Mouse (Mus musculus): ENCODE measurements around the gene Trip11. TPM values are rescaled to one million over a fixed set of nuclear protein-coding genes. Genes with fewer than 3 reads are reported as not detected.

The Trip11 gene
- polyA plus RNA-seq, 1 experiment, result 3.3 TPM

DNA sequence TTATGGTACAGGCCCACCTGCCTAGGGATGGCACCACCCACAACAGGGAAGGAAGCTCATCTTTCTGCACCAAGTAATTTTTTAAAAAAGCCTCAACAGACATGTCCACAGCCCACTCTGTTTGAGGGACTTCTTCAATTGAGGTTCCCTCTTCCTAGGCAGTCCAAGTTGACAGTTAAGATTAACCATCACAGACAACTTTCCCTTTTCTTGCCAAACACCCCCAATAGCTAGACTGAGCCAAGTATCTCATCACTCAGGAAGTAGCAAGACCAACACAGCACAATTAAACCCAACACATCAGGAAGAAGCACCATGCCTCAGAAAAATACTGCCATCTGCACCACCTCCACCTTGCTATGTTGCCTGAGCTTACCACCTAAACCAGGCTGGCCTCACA is 4.1 kb upstream of the Trip11 start:
- H3K4me1 ChIP-seq (ENCODE audit: control insufficient read depth, insufficient read depth, insufficient read length), result peaks cover 4% of the 10 kb centered on the region; the same call in 1 of the 2 replicates
- H3K27me3 ChIP-seq (ENCODE audit: control insufficient read depth, insufficient read depth, low read length), result no peaks in the 10 kb centered on the region
- TF ChIP-seq POLR2A (IDR thresholded peaks at IDR 0.05; ENCODE audit: low read depth, low read length) (no peak), CTCF (IDR thresholded peaks at IDR 0.05; ENCODE audit: extremely low read depth, insufficient read depth, insufficient read length, insufficient replicate concordance) (no peak)
- H3K36me3 ChIP-seq (ENCODE audit: control insufficient read depth, insufficient read depth, low read length), result peaks cover 1% of the 10 kb centered on the region; the same call in 1 of the 2 replicates
- H3K4me3 ChIP-seq (ENCODE audit: extremely low read depth, insufficient read depth, insufficient read length), result no peak overlapping the region
- no peak for DNase-seq (ENCODE audit: low read depth in 1 of 2, low spot score in 2 of 2)
- no peak overlapping the region for H3K27ac ChIP-seq (ENCODE audit: insufficient read depth, low read length)

GRCm38 (mm10) chr12:101911346-101911745 is 1.7 kb downstream of the Trip11 start:
- peak overlapping the region; percentile 5; the same call in 1 of the 2 replicates for H3K4me3 ChIP-seq (ENCODE audit: extremely low read depth, insufficient read depth, insufficient read length)
- TF ChIP-seq CTCF (IDR thresholded peaks at IDR 0.05; ENCODE audit: extremely low read depth, insufficient read depth, insufficient read length, insufficient replicate concordance) (no peak), POLR2A (IDR thresholded peaks at IDR 0.05; ENCODE audit: low read depth, low read length) (no peak)
- 88% methylated on average over 3 of the region's 3 CpGs for WGBS

DNA sequence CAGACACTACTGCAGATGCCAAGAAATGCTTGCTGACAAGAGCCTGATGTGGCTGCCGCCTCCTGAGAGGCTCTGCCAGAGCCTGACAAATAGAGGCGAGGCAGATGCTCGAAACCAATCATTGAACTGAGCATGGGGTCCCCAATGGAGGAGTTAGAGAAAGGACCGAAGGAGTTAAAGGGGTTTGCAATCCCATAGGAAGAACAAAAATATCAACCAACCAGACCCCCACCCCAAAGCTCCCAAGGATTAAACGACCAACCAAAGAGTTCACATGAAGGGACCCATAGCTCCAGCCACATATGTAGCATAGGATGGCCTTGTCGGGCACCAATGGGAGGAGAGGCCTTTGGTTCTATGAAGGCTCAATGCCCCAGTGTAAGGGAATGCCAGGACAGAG is 2.7 kb downstream of the Trip11 start:
- no peak overlapping the region for H3K27ac ChIP-seq (ENCODE audit: insufficient read depth, low read length)
- no peaks in the 10 kb centered on the region for H3K27me3 ChIP-seq (ENCODE audit: control insufficient read depth, insufficient read depth, low read length)
- DNase-seq (ENCODE audit: low read depth in 1 of 2, low spot score in 2 of 2), result no peak
- whole genome bisulfite sequencing, result 96% methylated on average over 6 of the region's 6 CpGs
- TF ChIP-seq CTCF (IDR thresholded peaks at IDR 0.05; ENCODE audit: extremely low read depth, insufficient read depth, insufficient read length, insufficient replicate concordance) (no peak), POLR2A (IDR thresholded peaks at IDR 0.05; ENCODE audit: low read depth, low read length) (no peak)
- H3K4me1 ChIP-seq (ENCODE audit: control insufficient read depth, insufficient read depth, insufficient read length), result peaks cover 12% of the 10 kb centered on the region
- no peak overlapping the region for H3K4me3 ChIP-seq (ENCODE audit: extremely low read depth, insufficient read depth, insufficient read length)
- H3K36me3 ChIP-seq (ENCODE audit: control insufficient read depth, insufficient read depth, low read length), result peaks cover 2% of the 10 kb centered on the region

More at GRCm38 (mm10) chr12:101911346-101911745, 1.7 kb downstream of the Trip11 start:
- no peak for DNase-seq (ENCODE audit: low read depth in 1 of 2, low spot score in 2 of 2)
- no peak overlapping the region for H3K27ac ChIP-seq (ENCODE audit: insufficient read depth, low read length)
- peaks cover 6% of the 10 kb centered on the region for H3K4me1 ChIP-seq (ENCODE audit: control insufficient read depth, insufficient read depth, insufficient read length)
- H3K36me3 ChIP-seq (ENCODE audit: control insufficient read depth, insufficient read depth, low read length), result peaks cover 2% of the 10 kb centered on the region
- no peaks in the 10 kb centered on the region for H3K27me3 ChIP-seq (ENCODE audit: control insufficient read depth, insufficient read depth, low read length)

GRCm38 (mm10) chr12:101905817-101906216 is 7.2 kb downstream of the Trip11 start:
- no peaks in the 10 kb centered on the region for H3K27me3 ChIP-seq (ENCODE audit: control insufficient read depth, insufficient read depth, low read length)
- peaks cover 9% of the 10 kb centered on the region; the same call in 1 of the 2 replicates for H3K4me1 ChIP-seq (ENCODE audit: control insufficient read depth, insufficient read depth, insufficient read length)
- H3K36me3 ChIP-seq (ENCODE audit: control insufficient read depth, insufficient read depth, low read length), result peaks cover 5% of the 10 kb centered on the region
- H3K4me3 ChIP-seq (ENCODE audit: extremely low read depth, insufficient read depth, insufficient read length), result no peak overlapping the region
- 0 out of 2 replicates have a peak overlapping the region, but pooled peaks have one; percentile 12 for H3K27ac ChIP-seq (ENCODE audit: insufficient read depth, low read length)
- peak in 1 of 2 experiments; percentile 11 for DNase-seq (ENCODE audit: low read depth in 1 of 2, low spot score in 2 of 2)
- TF ChIP-seq CTCF (IDR thresholded peaks at IDR 0.05; ENCODE audit: extremely low read depth, insufficient read depth, insufficient read length, insufficient replicate concordance), result no peak
- WGBS, result 37% methylated on average over 12 of the region's 12 CpGs

DNA sequence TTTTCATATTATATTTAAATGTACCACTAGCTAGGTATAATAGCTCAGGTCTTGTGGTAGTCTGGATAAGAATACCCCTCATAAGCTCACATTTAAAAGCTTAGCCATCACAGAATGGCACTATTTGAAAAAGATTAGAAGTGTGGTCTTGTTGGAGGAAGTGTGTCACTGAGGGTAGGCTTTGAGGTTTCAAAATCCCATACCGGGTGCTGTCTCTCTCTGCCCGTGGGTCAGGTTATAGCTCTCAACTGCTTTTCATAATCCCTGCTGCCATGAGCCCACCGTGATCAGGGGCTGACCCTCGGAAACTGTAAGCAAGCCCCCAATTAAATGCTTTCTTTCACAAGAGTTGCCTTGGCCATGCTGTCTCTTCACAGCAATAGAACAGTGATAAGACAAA is 8.2 kb downstream of the Trip11 start:
- peaks cover 9% of the 10 kb centered on the region; the same call in 1 of the 2 replicates for H3K4me1 ChIP-seq (ENCODE audit: control insufficient read depth, insufficient read depth, insufficient read length)
- DNase-seq (ENCODE audit: low read depth in 1 of 2, low spot score in 2 of 2), result no peak
- H3K27ac ChIP-seq (ENCODE audit: insufficient read depth, low read length), result no peak overlapping the region; the same call in 1 of the 2 replicates
- peaks cover 5% of the 10 kb centered on the region for H3K36me3 ChIP-seq (ENCODE audit: control insufficient read depth, insufficient read depth, low read length)
- 41% methylated on average over 4 of the region's 4 CpGs for WGBS
- TF ChIP-seq CTCF (IDR thresholded peaks at IDR 0.05; ENCODE audit: extremely low read depth, insufficient read depth, insufficient read length, insufficient replicate concordance) (no peak), POLR2A (IDR thresholded peaks at IDR 0.05; ENCODE audit: low read depth, low read length) (no peak)
- H3K4me3 ChIP-seq (ENCODE audit: extremely low read depth, insufficient read depth, insufficient read length), result no peak overlapping the region
- no peaks in the 10 kb centered on the region for H3K27me3 ChIP-seq (ENCODE audit: control insufficient read depth, insufficient read depth, low read length)

- Histone ChIP-seq H3K27ac (ENCODE audit: insufficient read depth, low read length) (no peak overlapping the region), H3K36me3 (ENCODE audit: control insufficient read depth, insufficient read depth, low read length) (peaks cover 5% of the 10 kb centered on the region), H3K27me3 (ENCODE audit: control insufficient read depth, insufficient read depth, low read length) (no peaks in the 10 kb centered on the region), H3K4me1 (ENCODE audit: control insufficient read depth, insufficient read depth, insufficient read length) (peaks cover 9% of the 10 kb centered on the region; the same call in 1 of the 2 replicates), H3K4me3 (ENCODE audit: extremely low read depth, insufficient read depth, insufficient read length) (no peak overlapping the region)
- no peak for DNase-seq (ENCODE audit: low read depth in 1 of 2, low spot score in 2 of 2)
- WGBS, result 94% methylated on average over 3 of the region's 3 CpGs
- TF ChIP-seq CTCF (IDR thresholded peaks at IDR 0.05; ENCODE audit: extremely low read depth, insufficient read depth, insufficient read length, insufficient replicate concordance), result no peak
- no peak for TF ChIP-seq POLR2A (IDR thresholded peaks at IDR 0.05; ENCODE audit: low read depth, low read length)
These were observed 8.9 kb downstream of the Trip11 start for GRCm38 (mm10) chr12:101904170-101904569.

DNA sequence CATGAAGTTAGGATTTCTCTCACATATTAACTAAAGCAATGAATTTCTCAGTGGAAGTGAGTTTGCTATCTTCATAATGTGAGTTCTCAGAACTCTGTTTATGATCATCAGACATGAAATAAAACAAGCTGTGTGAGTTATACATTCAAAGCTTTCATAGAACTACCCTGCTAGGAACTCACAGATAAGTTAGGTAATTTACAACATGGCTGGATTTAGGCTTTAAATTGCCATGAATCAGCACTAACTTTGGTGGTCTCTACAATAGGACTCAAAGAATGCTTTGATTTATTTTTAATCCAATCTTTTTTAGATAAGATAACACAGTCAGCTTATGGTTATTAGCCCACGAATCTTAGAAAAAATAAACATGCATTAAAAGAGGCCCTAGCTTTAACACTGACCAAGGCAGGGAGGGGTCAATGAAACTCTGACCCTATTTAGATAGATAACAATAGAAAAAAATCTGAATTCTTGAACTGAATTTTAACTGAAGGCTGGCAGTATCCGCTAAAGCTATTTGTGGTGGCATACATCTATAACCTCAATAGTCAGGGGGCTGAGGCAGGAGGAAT is 13.3 kb downstream of the Trip11 start:
- H3K27me3 ChIP-seq (ENCODE audit: control insufficient read depth, insufficient read depth, low read length), result no peaks in the 10 kb centered on the region
- H3K4me3 ChIP-seq (ENCODE audit: extremely low read depth, insufficient read depth, insufficient read length), result no peak overlapping the region
- WGBS, result 92% methylated on average over 2 of the region's 2 CpGs
- no peak for DNase-seq (ENCODE audit: low read depth in 1 of 2, low spot score in 2 of 2)
- H3K36me3 ChIP-seq (ENCODE audit: control insufficient read depth, insufficient read depth, low read length), result peaks cover 1% of the 10 kb centered on the region; the same call in 1 of the 2 replicates
- H3K27ac ChIP-seq (ENCODE audit: insufficient read depth, low read length), result no peak overlapping the region
- H3K4me1 ChIP-seq (ENCODE audit: control insufficient read depth, insufficient read depth, insufficient read length), result no peaks in the 10 kb centered on the region
- no peak for TF ChIP-seq CTCF (IDR thresholded peaks at IDR 0.05; ENCODE audit: extremely low read depth, insufficient read depth, insufficient read length, insufficient replicate concordance)
- no peak for TF ChIP-seq POLR2A (IDR thresholded peaks at IDR 0.05; ENCODE audit: low read depth, low read length)

All from spleen, adult 2 months (tissue).